Mouse (Mus musculus) splenic B cell, adult 2 months (primary cell): ENCODE results near the gene Crxos.
A peak's percentile ranks its signal among the peaks of the same experiment; 100 is the strongest.

Source experiments
- DNase-seq: peaks from one replicate; pipeline ENCODE4 v3.0.0-alpha.2; 2011; ENCODE audit warnings: low read depth, low spot score
- H3K27me3 ChIP-seq: 2 replicates; pipeline ENCODE4 v1.6.1; 2012; ENCODE audit warnings: mild to moderate bottlenecking, low read length, moderate library complexity, mixed read lengths; ENCODE audit not compliant: control insufficient read depth, poor library complexity, insufficient read depth, severe bottlenecking
- H3K36me3 ChIP-seq: 2 replicates; pipeline ENCODE4 v1.6.1; 2012; ENCODE audit warnings: mild to moderate bottlenecking, low read length, moderate library complexity, mixed read lengths; ENCODE audit not compliant: control insufficient read depth, poor library complexity, insufficient read depth, severe bottlenecking

Gene Crxos

GRCm38 (mm10) chr7:15937491-15937890 lies 55.1 kb downstream of the Crxos start:
- no peaks in the 10 kb centered on the region for H3K27me3 ChIP-seq
- peaks cover 28% of the 10 kb centered on the region for H3K36me3 ChIP-seq
- DNase-seq: no peak

GRCm38 (mm10) chr7:15938621-15939020 lies 56.2 kb downstream of the Crxos start:
- Histone ChIP-seq H3K27me3 (no peaks in the 10 kb centered on the region), H3K36me3 (peaks cover 31% of the 10 kb centered on the region)
- no peak for DNase-seq

- H3K36me3 ChIP-seq: peaks cover 26% of the 10 kb centered on the region
- no peak for DNase-seq
- no peaks in the 10 kb centered on the region for H3K27me3 ChIP-seq
Measured at GRCm38 (mm10) chr7:15944311-15944710, 61.9 kb downstream of the Crxos start.

- no peak for DNase-seq
- Histone ChIP-seq H3K27me3 (no peaks in the 10 kb centered on the region), H3K36me3 (peaks cover 22% of the 10 kb centered on the region)
Measured at GRCm38 (mm10) chr7:15945211-15945610, 62.8 kb downstream of the Crxos start.

GRCm38 (mm10) chr7:15945721-15946536 lies 63.5 kb downstream of the Crxos start, which contains the start of gene Nop53:
Gene Nop53, minus strand, starts transcription at chr7:15946074.
- Histone ChIP-seq H3K27me3 (no peaks in the 10 kb centered on the region), H3K36me3 (peaks cover 16% of the 10 kb centered on the region)
- DNase-seq: peak; percentile 98

GRCm38 (mm10) chr7:15947653-15948260 lies 65.3 kb downstream of the Crxos start:
- peaks cover 4% of the 10 kb centered on the region; the same call in 1 of the 2 replicates for H3K36me3 ChIP-seq
- no peak for DNase-seq

GRCm38 (mm10) chr7:15948381-15948941 lies 66.0 kb downstream of the Crxos start:
- peaks cover 4% of the 10 kb centered on the region; the same call in 1 of the 2 replicates for H3K36me3 ChIP-seq
- peak; percentile 92 for DNase-seq
- no peaks in the 10 kb centered on the region for H3K27me3 ChIP-seq

More at GRCm38 (mm10) chr7:15947653-15948260, 65.3 kb downstream of the Crxos start:
- no peaks in the 10 kb centered on the region for H3K27me3 ChIP-seq

- DNase-seq: no peak
- Histone ChIP-seq H3K36me3 (peaks cover 4% of the 10 kb centered on the region; the same call in 1 of the 2 replicates), H3K27me3 (no peaks in the 10 kb centered on the region)
Measured at GRCm38 (mm10) chr7:15949216-15949790, 66.9 kb downstream of the Crxos start.

GRCm38 (mm10) chr7:15950008-15950407 lies 67.6 kb downstream of the Crxos start:
- DNase-seq: no peak
- Histone ChIP-seq H3K36me3 (peaks cover 3% of the 10 kb centered on the region; the same call in 1 of the 2 replicates), H3K27me3 (no peaks in the 10 kb centered on the region)

- Histone ChIP-seq H3K36me3 (peaks cover 5% of the 10 kb centered on the region), H3K27me3 (no peaks in the 10 kb centered on the region)
- no peak for DNase-seq
Measured at GRCm38 (mm10) chr7:15952416-15952815, 70.0 kb downstream of the Crxos start.
